Mouse (Mus musculus) limb, embryonic 10.5 days (tissue): ENCODE data around the gene Btrc. TPM values are rescaled to one million over a fixed set of nuclear protein-coding genes. Genes with fewer than 3 reads are reported as not detected.

Experiments used
- DNase-seq: peaks from one replicate; pipeline ENCODE4 v3.0.0-alpha.2; 2017; ENCODE audit warnings: low spot score
- H3K27ac ChIP-seq: fragments of 300-500 bp; sonication (generic); 2 replicates; pipeline ENCODE4 v1.5.1; 2016; ENCODE audit warnings: mild to moderate bottlenecking
- H3K27me3 ChIP-seq: fragments of 300-500 bp; sonication (generic); 2 replicates; pipeline ENCODE4 v1.6.1; 2016; ENCODE audit warnings: low read depth, mild to moderate bottlenecking; ENCODE audit not compliant: poor library complexity, severe bottlenecking
- H3K36me3 ChIP-seq: fragments of 300-500 bp; sonication (generic); 2 replicates; pipeline ENCODE4 v1.6.1; 2016; ENCODE audit warnings: mild to moderate bottlenecking, moderate library complexity
- H3K4me1 ChIP-seq: fragments of 300-500 bp; sonication (generic); 2 replicates; pipeline ENCODE4 v1.6.1; 2016
- H3K4me3 ChIP-seq: fragments of 300-500 bp; sonication (generic); 2 replicates; pipeline ENCODE4 v1.5.1; 2016; ENCODE audit warnings: mild to moderate bottlenecking, moderate library complexity
- H3K9me3 ChIP-seq: fragments of 300-500 bp; sonication (generic); replicated peaks from 2 replicates; pipeline ENCODE4 v1.6.1; 2016; ENCODE audit warnings: mild to moderate bottlenecking
- WGBS: fragments of 180-500 bp; shearing (Covaris S2); methylation state at CpG from one replicate; pipeline ENCODE4 v1.1.7; 2016; 5-methylcytosine and 5-hydroxymethylcytosine counted together
- polyA plus RNA-seq: library from polyadenylated mRNA; unstranded; fragments of >200 nt; fragmentation: Nextera tagmentation; extraction: Ambion mirVana; gene quantifications from 2 replicates; pipeline ENCODE4 v1.2.1, GENCODE M21; 2016

Gene Btrc
- polyA plus RNA-seq, 1 experiment from 2014 or later = 53.4 TPM

- WGBS = 81% methylated on average over 3 of the region's 3 CpGs
- no peak overlapping the region for H3K27ac ChIP-seq
- no peak for DNase-seq
- no peak overlapping the region for H3K4me3 ChIP-seq
- H3K4me1 ChIP-seq = peaks cover 23% of the 10 kb centered on the region
- peaks cover 9% of the 10 kb centered on the region; the same call in 1 of the 2 replicates for H3K27me3 ChIP-seq
- no peaks in the 10 kb centered on the region for H3K36me3 ChIP-seq
- no peaks in the 10 kb centered on the region for H3K9me3 ChIP-seq
Observed at GRCm38 (mm10) chr19:45486992-45487387, 123.5 kb downstream of the Btrc start.

GRCm38 (mm10) chr19:45489961-45490360 lies 126.4 kb downstream of the Btrc start:
- peaks cover 9% of the 10 kb centered on the region; the same call in 1 of the 2 replicates for H3K27me3 ChIP-seq
- H3K9me3 ChIP-seq = no peaks in the 10 kb centered on the region
- H3K4me3 ChIP-seq = no peak overlapping the region
- 67% methylated on average over 6 of the region's 6 CpGs for WGBS
- H3K4me1 ChIP-seq = peaks cover 27% of the 10 kb centered on the region
- H3K27ac ChIP-seq = no peak overlapping the region
- no peaks in the 10 kb centered on the region for H3K36me3 ChIP-seq
- DNase-seq = no peak

GRCm38 (mm10) chr19:45491246-45491645 lies 127.7 kb downstream of the Btrc start:
- H3K9me3 ChIP-seq = no peaks in the 10 kb centered on the region
- H3K4me1 ChIP-seq = peaks cover 31% of the 10 kb centered on the region
- no peak overlapping the region for H3K27ac ChIP-seq
- H3K36me3 ChIP-seq = no peaks in the 10 kb centered on the region
- peaks cover 6% of the 10 kb centered on the region; the same call in 1 of the 2 replicates for H3K27me3 ChIP-seq
- DNase-seq = no peak
- no peak overlapping the region for H3K4me3 ChIP-seq
- 67% methylated on average over 7 of the region's 7 CpGs for WGBS

- H3K4me3 ChIP-seq = no peak overlapping the region
- no peak overlapping the region for H3K27ac ChIP-seq
- no peaks in the 10 kb centered on the region for H3K9me3 ChIP-seq
- H3K27me3 ChIP-seq = no peaks in the 10 kb centered on the region
- H3K36me3 ChIP-seq = no peaks in the 10 kb centered on the region
- WGBS = 48% methylated on average over 10 of the region's 10 CpGs
- H3K4me1 ChIP-seq = peaks cover 31% of the 10 kb centered on the region
- DNase-seq = no peak
Observed at GRCm38 (mm10) chr19:45494121-45494775, 130.7 kb downstream of the Btrc start.

GRCm38 (mm10) chr19:45505446-45505845 lies 141.9 kb downstream of the Btrc start:
- 66% methylated on average over 7 of the region's 7 CpGs for WGBS
- H3K27ac ChIP-seq = no peak overlapping the region
- H3K9me3 ChIP-seq = no peaks in the 10 kb centered on the region
- no peak for DNase-seq
- H3K27me3 ChIP-seq = no peaks in the 10 kb centered on the region
- H3K4me1 ChIP-seq = peaks cover 9% of the 10 kb centered on the region
- no peak overlapping the region for H3K4me3 ChIP-seq
- peaks cover 8% of the 10 kb centered on the region for H3K36me3 ChIP-seq

- Histone ChIP-seq H3K9me3 (no peaks in the 10 kb centered on the region), H3K4me1 (peaks cover 9% of the 10 kb centered on the region), H3K27ac (no peak overlapping the region), H3K36me3 (peaks cover 13% of the 10 kb centered on the region), H3K27me3 (no peaks in the 10 kb centered on the region), H3K4me3 (no peak overlapping the region)
- DNase-seq = no peak
- 85% methylated on average over 19 of the region's 19 CpGs for WGBS
Observed at GRCm38 (mm10) chr19:45507531-45507930, 144.0 kb downstream of the Btrc start.

GRCm38 (mm10) chr19:45510680-45511079 lies 147.1 kb downstream of the Btrc start:
- 87% methylated on average over 3 of the region's 3 CpGs for WGBS
- Histone ChIP-seq H3K4me1 (0 out of 2 replicates have a peak, but pooled peaks cover 5% of the 10 kb centered on the region), H3K27me3 (no peaks in the 10 kb centered on the region), H3K27ac (no peak overlapping the region), H3K4me3 (no peak overlapping the region), H3K9me3 (no peaks in the 10 kb centered on the region), H3K36me3 (peaks cover 33% of the 10 kb centered on the region)
- no peak for DNase-seq

- DNase-seq = no peak
- no peaks in the 10 kb centered on the region for H3K9me3 ChIP-seq
- no peak overlapping the region for H3K4me3 ChIP-seq
- peaks cover 40% of the 10 kb centered on the region for H3K36me3 ChIP-seq
- H3K4me1 ChIP-seq = no peaks in the 10 kb centered on the region
- WGBS = 92% methylated on average over 4 of the region's 4 CpGs
- no peaks in the 10 kb centered on the region for H3K27me3 ChIP-seq
- no peak overlapping the region for H3K27ac ChIP-seq
Observed at GRCm38 (mm10) chr19:45511406-45511805, 147.9 kb downstream of the Btrc start.

GRCm38 (mm10) chr19:45515341-45515740 lies 151.8 kb downstream of the Btrc start:
- Histone ChIP-seq H3K4me3 (no peak overlapping the region), H3K27me3 (no peaks in the 10 kb centered on the region), H3K9me3 (no peaks in the 10 kb centered on the region), H3K27ac (no peak overlapping the region), H3K36me3 (peaks cover 69% of the 10 kb centered on the region), H3K4me1 (no peaks in the 10 kb centered on the region)
- no peak for DNase-seq
- WGBS = 98% methylated on average over 2 of the region's 2 CpGs

GRCm38 (mm10) chr19:45516264-45516663 lies 152.7 kb downstream of the Btrc start:
- no peak for DNase-seq
- H3K4me1 ChIP-seq = no peaks in the 10 kb centered on the region
- H3K27me3 ChIP-seq = no peaks in the 10 kb centered on the region
- H3K4me3 ChIP-seq = no peak overlapping the region
- peaks cover 71% of the 10 kb centered on the region for H3K36me3 ChIP-seq
- 98% methylated on average over 12 of the region's 12 CpGs for WGBS
- H3K27ac ChIP-seq = no peak overlapping the region
- no peaks in the 10 kb centered on the region for H3K9me3 ChIP-seq

GRCm38 (mm10) chr19:45527382-45527781 lies 163.8 kb downstream of the Btrc start:
- DNase-seq = no peak
- peaks cover 56% of the 10 kb centered on the region for H3K36me3 ChIP-seq
- 92% methylated on average over 7 of the region's 7 CpGs for WGBS
- H3K4me3 ChIP-seq = no peak overlapping the region
- H3K27ac ChIP-seq = no peak overlapping the region
- peaks cover 2% of the 10 kb centered on the region; the same call in 1 of the 2 replicates for H3K27me3 ChIP-seq
- no peaks in the 10 kb centered on the region; the same call in 1 of the 2 replicates for H3K4me1 ChIP-seq
- H3K9me3 ChIP-seq = no peaks in the 10 kb centered on the region

GRCm38 (mm10) chr19:45527931-45528534 lies 164.5 kb downstream of the Btrc start:
- 94% methylated on average over 10 of the region's 10 CpGs for WGBS
- no peak for DNase-seq
- Histone ChIP-seq H3K9me3 (no peaks in the 10 kb centered on the region), H3K4me3 (no peak overlapping the region), H3K27me3 (peaks cover 7% of the 10 kb centered on the region; the same call in 1 of the 2 replicates), H3K27ac (no peak overlapping the region), H3K36me3 (peaks cover 51% of the 10 kb centered on the region), H3K4me1 (no peaks in the 10 kb centered on the region; the same call in 1 of the 2 replicates)

GRCm38 (mm10) chr19:45529294-45529693 lies 165.8 kb downstream of the Btrc start:
- peaks cover 7% of the 10 kb centered on the region for H3K4me1 ChIP-seq
- WGBS = 84% methylated on average over 5 of the region's 5 CpGs
- no peak for DNase-seq

More at GRCm38 (mm10) chr19:45529294-45529693, 165.8 kb downstream of the Btrc start:
- Histone ChIP-seq H3K27me3 (peaks cover 7% of the 10 kb centered on the region; the same call in 1 of the 2 replicates), H3K27ac (no peak overlapping the region), H3K4me3 (no peak overlapping the region), H3K36me3 (peaks cover 47% of the 10 kb centered on the region), H3K9me3 (no peaks in the 10 kb centered on the region)
